Mouse (Mus musculus) 3T3-L1 (cell line): ENCODE measurements around the gene Atp6v1f.

Source experiments
- DNase-seq: peaks from one replicate; pipeline ENCODE4 v3.0.0-alpha.2; 2015; ENCODE audit warnings: low read depth, low spot score

Gene Atp6v1f

GRCm38 (mm10) chr6:29467583-29468354 is at the start of gene Atp6v1f:
Gene Atp6v1f, plus strand, starts transcription at chr6:29467718.
- DNase-seq = peak; percentile 98

GRCm38 (mm10) chr6:29420596-29420995 is 46.9 kb upstream of the Atp6v1f start:
- no peak for DNase-seq

- DNase-seq = no peak
These were observed 42.4 kb upstream of the Atp6v1f start for GRCm38 (mm10) chr6:29425118-29425517.

- DNase-seq = peak; percentile 36
These were observed 41.2 kb upstream of the Atp6v1f start for GRCm38 (mm10) chr6:29426331-29426730.

GRCm38 (mm10) chr6:29428171-29428570 is 39.3 kb upstream of the Atp6v1f start:
- peak; percentile 72 for DNase-seq

GRCm38 (mm10) chr6:29430681-29431420 is 36.7 kb upstream of the Atp6v1f start:
- peak; percentile 88 for DNase-seq

GRCm38 (mm10) chr6:29431473-29431872 is 36.0 kb upstream of the Atp6v1f start:
- peak; percentile 81 for DNase-seq

GRCm38 (mm10) chr6:29432156-29432555 is 35.4 kb upstream of the Atp6v1f start:
- DNase-seq = peak; percentile 75

- DNase-seq = peak; percentile 66
These were observed 34.9 kb upstream of the Atp6v1f start for GRCm38 (mm10) chr6:29432676-29433037.

- DNase-seq = peak; percentile 64
These were observed 34.3 kb upstream of the Atp6v1f start, which contains the start of gene Flnc for GRCm38 (mm10) chr6:29433038-29433803. Gene Flnc, plus strand, starts transcription at chr6:29433256.

GRCm38 (mm10) chr6:29433804-29434795 is 33.4 kb upstream of the Atp6v1f start:
- DNase-seq = peak; percentile 85

GRCm38 (mm10) chr6:29434911-29435691 is 32.4 kb upstream of the Atp6v1f start:
- DNase-seq = peak; percentile 82

GRCm38 (mm10) chr6:29435940-29436451 is 31.5 kb upstream of the Atp6v1f start:
- peak; percentile 64 for DNase-seq

- peak; percentile 97 for DNase-seq
These were observed 31.0 kb upstream of the Atp6v1f start for GRCm38 (mm10) chr6:29436461-29436934.

GRCm38 (mm10) chr6:29439251-29439650 is 28.3 kb upstream of the Atp6v1f start:
- peak; percentile 37 for DNase-seq

GRCm38 (mm10) chr6:29439789-29440188 is 27.7 kb upstream of the Atp6v1f start:
- no peak for DNase-seq

- peak; percentile 82 for DNase-seq
These were observed 22.7 kb upstream of the Atp6v1f start for GRCm38 (mm10) chr6:29444773-29445172.

GRCm38 (mm10) chr6:29445354-29445753 is 22.2 kb upstream of the Atp6v1f start:
- DNase-seq = no peak

GRCm38 (mm10) chr6:29449858-29450257 is 17.7 kb upstream of the Atp6v1f start:
- DNase-seq = peak; percentile 60

GRCm38 (mm10) chr6:29450667-29451066 is 16.9 kb upstream of the Atp6v1f start:
- no peak for DNase-seq
